Mouse (Mus musculus): ENCODE measurements at regions not wholly inside any gene's neighbourhood (a gene's known extent, or its start where the extent isn't known, plus 50 kb on each side); places are given as distances from the start of the nearest gene placed in this dataset.

GRCm38 (mm10) chr7:67895166-67895565 is 57.5 kb upstream of the Igf1r start:
- H3K4me2 ChIP-seq: no peak overlapping the region
- no peaks in the 10 kb centered on the region for H3K4me1 ChIP-seq
- H3K27ac ChIP-seq: no peak overlapping the region
- H3K9me3 ChIP-seq: no peaks in the 10 kb centered on the region
- no peak overlapping the region for H3K4me3 ChIP-seq
- H3K27me3 ChIP-seq: no peaks in the 10 kb centered on the region
- WGBS: 82% methylated on average over 3 of the region's 3 CpGs
- H3K36me3 ChIP-seq: no peaks in the 10 kb centered on the region
- no peak overlapping the region for H3K9ac ChIP-seq
- ATAC-seq (ENCODE audit: insufficient number of reproducible peaks, low FRiP score, low TSS enrichment, low read depth): no peak

- WGBS: 59% methylated on average over 3 of the region's 3 CpGs
- Histone ChIP-seq H3K4me1 (no peaks in the 10 kb centered on the region), H3K4me3 (no peak overlapping the region), H3K27me3 (no peaks in the 10 kb centered on the region), H3K9me3 (no peaks in the 10 kb centered on the region), H3K9ac (no peak overlapping the region), H3K4me2 (no peak overlapping the region), H3K36me3 (no peaks in the 10 kb centered on the region), H3K27ac (no peak overlapping the region)
- ATAC-seq (ENCODE audit: insufficient number of reproducible peaks, low FRiP score, low TSS enrichment, low read depth): no peak
Observed at GRCm38 (mm10) chr7:67892917-67893316, 59.7 kb upstream of the Igf1r start.

GRCm38 (mm10) chr7:67883040-67883439 is 69.6 kb upstream of the Igf1r start:
- Histone ChIP-seq H3K9ac (no peak overlapping the region), H3K4me3 (no peak overlapping the region), H3K4me2 (no peak overlapping the region), H3K9me3 (no peaks in the 10 kb centered on the region), H3K27ac (no peak overlapping the region), H3K36me3 (no peaks in the 10 kb centered on the region), H3K4me1 (no peaks in the 10 kb centered on the region), H3K27me3 (no peaks in the 10 kb centered on the region)
- WGBS: 69% methylated on average over 6 of the region's 6 CpGs
- ATAC-seq (ENCODE audit: insufficient number of reproducible peaks, low FRiP score, low TSS enrichment, low read depth): no peak

GRCm38 (mm10) chr7:67882606-67883005 is 70.0 kb upstream of the Igf1r start:
- H3K9ac ChIP-seq: no peak overlapping the region
- no peaks in the 10 kb centered on the region for H3K27me3 ChIP-seq
- no peaks in the 10 kb centered on the region for H3K9me3 ChIP-seq
- H3K36me3 ChIP-seq: no peaks in the 10 kb centered on the region
- no peaks in the 10 kb centered on the region for H3K4me1 ChIP-seq
- no peak overlapping the region for H3K4me3 ChIP-seq
- no peak for ATAC-seq (ENCODE audit: insufficient number of reproducible peaks, low FRiP score, low TSS enrichment, low read depth)
- 64% methylated on average over 8 of the region's 8 CpGs for WGBS
- no peak overlapping the region for H3K27ac ChIP-seq
- H3K4me2 ChIP-seq: no peak overlapping the region

GRCm38 (mm10) chr7:67878226-67878625 is 74.4 kb upstream of the Igf1r start:
- ATAC-seq (ENCODE audit: insufficient number of reproducible peaks, low FRiP score, low TSS enrichment, low read depth): no peak
- WGBS: 61% methylated on average over 1 of the region's 1 CpGs
- H3K36me3 ChIP-seq: no peaks in the 10 kb centered on the region

GRCm38 (mm10) chr7:67877587-67877986 is 75.0 kb upstream of the Igf1r start:
- Histone ChIP-seq H3K27me3 (no peaks in the 10 kb centered on the region), H3K4me1 (no peaks in the 10 kb centered on the region), H3K27ac (no peak overlapping the region), H3K9ac (no peak overlapping the region), H3K9me3 (no peaks in the 10 kb centered on the region), H3K4me2 (no peak overlapping the region), H3K36me3 (no peaks in the 10 kb centered on the region), H3K4me3 (no peak overlapping the region)
- WGBS: 62% methylated on average over 3 of the region's 3 CpGs
- no peak for ATAC-seq (ENCODE audit: insufficient number of reproducible peaks, low FRiP score, low TSS enrichment, low read depth)

More at GRCm38 (mm10) chr7:67878226-67878625, 74.4 kb upstream of the Igf1r start:
- Histone ChIP-seq H3K27me3 (no peaks in the 10 kb centered on the region), H3K9me3 (no peaks in the 10 kb centered on the region), H3K4me3 (no peak overlapping the region), H3K9ac (no peak overlapping the region), H3K27ac (no peak overlapping the region), H3K4me2 (no peak overlapping the region), H3K4me1 (no peaks in the 10 kb centered on the region)

- Histone ChIP-seq H3K9me3 (no peaks in the 10 kb centered on the region), H3K27me3 (no peaks in the 10 kb centered on the region), H3K9ac (no peak overlapping the region), H3K4me2 (no peak overlapping the region), H3K36me3 (no peaks in the 10 kb centered on the region), H3K27ac (no peak overlapping the region), H3K4me3 (no peak overlapping the region), H3K4me1 (peaks cover 4% of the 10 kb centered on the region; the same call in 1 of the 2 replicates)
- 36% methylated on average over 14 of the region's 14 CpGs for WGBS
- no peak for ATAC-seq (ENCODE audit: insufficient number of reproducible peaks, low FRiP score, low TSS enrichment, low read depth)
Observed at GRCm38 (mm10) chr7:67854080-67855022, 94.8 kb upstream of the Synm start.

- no peaks in the 10 kb centered on the region for H3K27me3 ChIP-seq
- peaks cover 8% of the 10 kb centered on the region; the same call in 1 of the 2 replicates for H3K4me1 ChIP-seq
- H3K36me3 ChIP-seq: no peaks in the 10 kb centered on the region
- H3K9me3 ChIP-seq: no peaks in the 10 kb centered on the region
- no peak overlapping the region for H3K4me3 ChIP-seq
- 91% methylated on average over 3 of the region's 3 CpGs for WGBS
- no peak for ATAC-seq (ENCODE audit: insufficient number of reproducible peaks, low FRiP score, low TSS enrichment, low read depth)
- H3K27ac ChIP-seq: no peak overlapping the region
- no peak overlapping the region for H3K4me2 ChIP-seq
- no peak overlapping the region for H3K9ac ChIP-seq
Observed at GRCm38 (mm10) chr7:67852859-67853258, 93.3 kb upstream of the Synm start.

- 10% methylated on average over 7 of the region's 7 CpGs for WGBS
- Histone ChIP-seq H3K4me2 (peak overlapping the region; percentile 63), H3K27ac (peak overlapping the region; percentile 71), H3K9me3 (no peaks in the 10 kb centered on the region), H3K27me3 (no peaks in the 10 kb centered on the region), H3K4me1 (peaks cover 11% of the 10 kb centered on the region), H3K36me3 (no peaks in the 10 kb centered on the region), H3K4me3 (peak overlapping the region; percentile 47), H3K9ac (peak overlapping the region; percentile 50)
- peak; percentile 41; the same call in 1 of the 2 replicates for ATAC-seq (ENCODE audit: insufficient number of reproducible peaks, low FRiP score, low TSS enrichment, low read depth)
Observed at GRCm38 (mm10) chr7:67849509-67849862, 89.9 kb upstream of the Synm start.

GRCm38 (mm10) chr7:67848589-67849508 is 89.3 kb upstream of the Synm start:
- WGBS: 2% methylated on average over 35 of the region's 35 CpGs
- no peaks in the 10 kb centered on the region for H3K36me3 ChIP-seq
- peak; percentile 84; the same call in 1 of the 2 replicates for ATAC-seq (ENCODE audit: insufficient number of reproducible peaks, low FRiP score, low TSS enrichment, low read depth)
- peak overlapping the region; percentile 71 for H3K27ac ChIP-seq
- peak overlapping the region; percentile 63 for H3K4me2 ChIP-seq
- H3K9me3 ChIP-seq: no peaks in the 10 kb centered on the region
- no peaks in the 10 kb centered on the region for H3K27me3 ChIP-seq
- H3K9ac ChIP-seq: peak overlapping the region; percentile 50
- peaks cover 11% of the 10 kb centered on the region for H3K4me1 ChIP-seq
- peak overlapping the region; percentile 47 for H3K4me3 ChIP-seq

- H3K9ac ChIP-seq: no peak overlapping the region
- no peak overlapping the region for H3K4me3 ChIP-seq
- no peaks in the 10 kb centered on the region for H3K9me3 ChIP-seq
- peaks cover 11% of the 10 kb centered on the region for H3K4me1 ChIP-seq
- 16% methylated on average over 8 of the region's 8 CpGs for WGBS
- no peak overlapping the region for H3K27ac ChIP-seq
- no peak for ATAC-seq (ENCODE audit: insufficient number of reproducible peaks, low FRiP score, low TSS enrichment, low read depth)
- no peak overlapping the region for H3K4me2 ChIP-seq
- H3K27me3 ChIP-seq: no peaks in the 10 kb centered on the region
- no peaks in the 10 kb centered on the region for H3K36me3 ChIP-seq
Observed at GRCm38 (mm10) chr7:67846796-67847195, 87.3 kb upstream of the Synm start.

- no peak overlapping the region for H3K4me3 ChIP-seq
- 85% methylated on average over 5 of the region's 5 CpGs for WGBS
- peak overlapping the region; percentile 38; the same call in 1 of the 2 replicates for H3K27ac ChIP-seq
Observed at GRCm38 (mm10) chr7:67836984-67837383, 77.4 kb upstream of the Synm start.

More at GRCm38 (mm10) chr7:67836984-67837383, 77.4 kb upstream of the Synm start:
- Histone ChIP-seq H3K36me3 (no peaks in the 10 kb centered on the region), H3K9ac (no peak overlapping the region), H3K4me1 (peaks cover 4% of the 10 kb centered on the region; the same call in 1 of the 2 replicates), H3K4me2 (no peak overlapping the region), H3K27me3 (no peaks in the 10 kb centered on the region), H3K9me3 (no peaks in the 10 kb centered on the region)
- ATAC-seq (ENCODE audit: insufficient number of reproducible peaks, low FRiP score, low TSS enrichment, low read depth): no peak
